Mouse (Mus musculus) bone marrow, adult 2 months (tissue): ENCODE results near the gene Ggt7.

Experiments used
- CTCF ChIP-seq: fragments of 200-500 bp; IDR thresholded peaks from 2 replicates; pipeline ENCODE4 v1.5.1; 2011; ENCODE audit warnings: low read length, control low read depth; ENCODE audit not compliant: control insufficient read depth, insufficient read depth
- POLR2A ChIP-seq: fragments of 200-500 bp; IDR thresholded peaks from 2 replicates; pipeline ENCODE4 v1.6.1; 2011; ENCODE audit warnings: low read depth, mild to moderate bottlenecking, control low read depth, low read length, borderline replicate concordance; ENCODE audit not compliant: control insufficient read depth

DNA sequence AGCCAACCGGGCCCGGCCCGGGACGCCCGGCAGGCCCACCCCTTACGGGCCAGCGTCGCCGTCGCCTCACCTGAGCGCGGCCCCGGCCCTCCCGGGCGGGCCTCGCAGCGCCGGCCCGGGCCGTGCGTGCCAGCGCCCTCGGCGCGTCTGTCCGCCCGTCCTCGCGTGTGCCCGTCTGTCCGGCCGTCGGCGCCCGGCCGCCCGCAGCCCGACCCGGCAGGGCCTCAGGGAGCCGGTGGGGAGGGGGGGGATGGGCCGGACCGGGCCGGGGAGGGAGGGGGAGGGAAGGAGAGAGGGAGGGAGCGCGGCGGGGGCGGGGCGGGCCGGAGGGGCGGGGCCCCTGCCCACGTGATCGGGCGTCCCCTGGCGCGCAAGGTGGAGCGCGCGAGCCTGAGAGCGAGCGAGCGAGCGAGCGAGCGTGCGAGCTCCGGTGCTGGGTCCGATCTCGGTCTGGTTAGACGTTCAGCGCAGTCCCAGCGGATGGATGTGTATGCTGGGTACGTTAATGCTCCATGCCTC, 44.4 kb downstream of the Ggt7 start, which contains the start of gene Ncoa6:
- TF ChIP-seq POLR2A (0 out of 2 replicates have a peak, but pooled peaks have one; percentile 18), CTCF (no peak)
